Mouse (Mus musculus) G1E-ER4 (cell line): ENCODE results near the gene Mrpl33. TPM values are rescaled to one million over a fixed set of nuclear protein-coding genes. Genes with fewer than 3 reads are reported as not detected.

Experiments used
- GATA1 ChIP-seq: IDR thresholded peaks from one replicate; pipeline ENCODE4 v1.8.0; 2012; ENCODE audit warnings: low read length, inconsistent platforms
- polyA plus RNA-seq: library from polyadenylated mRNA; stranded (reverse); fragments of >175 nt; gene quantifications from 2 replicates; pipeline ENCODE4 v1.2.3, GENCODE M21; 2012

Gene Mrpl33
- polyA plus RNA-seq, 1 experiment, result 4.0 TPM

GRCm38 (mm10) chr5:31650518-31651288 is 54.0 kb downstream of the Mrpl33 start:
- TF ChIP-seq GATA1, result no peak

GRCm38 (mm10) chr5:31655688-31656190 is 59.0 kb downstream of the Mrpl33 start:
- no peak for TF ChIP-seq GATA1

DNA sequence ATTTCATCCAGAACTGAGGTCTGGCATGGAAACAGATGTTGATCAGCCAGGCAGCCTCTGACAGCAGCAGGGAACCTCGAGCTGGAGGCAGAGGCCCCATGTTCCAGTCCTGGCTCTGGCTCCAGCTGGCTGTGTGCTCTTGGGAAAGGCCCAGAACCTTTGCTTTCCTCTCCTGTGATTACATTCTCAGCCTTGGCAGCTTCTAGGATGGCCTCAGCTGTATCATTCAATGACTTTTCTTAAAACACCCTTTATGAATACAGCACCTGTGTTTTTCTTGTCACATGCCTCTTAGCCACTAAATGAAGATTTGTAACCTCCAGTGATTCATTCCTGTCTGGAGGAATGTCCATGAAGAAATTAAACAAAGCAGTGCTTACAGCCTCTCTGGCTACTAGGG is 69.4 kb downstream of the Mrpl33 start:
- no peak for TF ChIP-seq GATA1

- TF ChIP-seq GATA1, result no peak
These were observed 71.7 kb downstream of the Mrpl33 start for GRCm38 (mm10) chr5:31668325-31668968.

DNA sequence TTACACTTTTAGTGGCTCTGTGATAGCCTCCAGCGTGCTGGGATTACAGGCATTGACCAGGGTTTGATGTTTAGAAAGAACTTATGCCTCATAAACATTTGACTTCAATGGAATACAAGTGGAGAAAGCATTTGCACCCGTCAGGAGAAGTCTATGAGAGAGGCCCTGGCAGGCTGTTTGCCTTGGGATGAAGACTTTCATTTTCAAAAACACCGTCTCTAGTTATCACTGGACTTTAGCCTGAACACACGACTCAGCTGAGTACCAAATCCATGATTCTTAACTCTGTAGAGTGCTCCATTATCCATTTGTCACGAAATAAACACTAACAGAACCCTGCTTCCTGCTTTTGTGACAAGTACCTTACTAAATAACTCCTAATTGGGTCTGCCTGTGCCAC is 73.2 kb downstream of the Mrpl33 start:
- no peak for TF ChIP-seq GATA1

GRCm38 (mm10) chr5:31671137-31671536 is 74.4 kb downstream of the Mrpl33 start:
- no peak for TF ChIP-seq GATA1

- TF ChIP-seq GATA1, result no peak
These were observed 76.7 kb downstream of the Mrpl33 start for GRCm38 (mm10) chr5:31673431-31673830.

DNA sequence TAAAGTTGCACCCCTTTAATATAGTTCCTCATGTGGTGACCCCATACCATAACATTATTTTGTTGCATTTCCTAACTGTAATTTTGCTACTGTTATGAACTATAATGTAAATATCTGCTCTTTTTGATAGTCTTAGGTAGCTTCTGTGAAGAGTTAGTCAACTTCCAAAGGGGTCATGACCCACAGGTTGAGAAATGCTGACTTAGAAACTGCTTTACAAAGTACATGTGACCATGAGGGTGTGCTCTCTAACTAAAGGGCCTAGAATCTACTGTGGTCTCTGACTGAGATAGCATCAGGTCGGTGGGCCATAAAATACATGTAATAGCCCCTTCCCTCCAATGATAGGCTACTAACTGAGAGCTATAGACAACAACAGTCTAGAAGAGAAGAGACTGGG is 81.3 kb downstream of the Mrpl33 start:
- no peak for TF ChIP-seq GATA1

DNA sequence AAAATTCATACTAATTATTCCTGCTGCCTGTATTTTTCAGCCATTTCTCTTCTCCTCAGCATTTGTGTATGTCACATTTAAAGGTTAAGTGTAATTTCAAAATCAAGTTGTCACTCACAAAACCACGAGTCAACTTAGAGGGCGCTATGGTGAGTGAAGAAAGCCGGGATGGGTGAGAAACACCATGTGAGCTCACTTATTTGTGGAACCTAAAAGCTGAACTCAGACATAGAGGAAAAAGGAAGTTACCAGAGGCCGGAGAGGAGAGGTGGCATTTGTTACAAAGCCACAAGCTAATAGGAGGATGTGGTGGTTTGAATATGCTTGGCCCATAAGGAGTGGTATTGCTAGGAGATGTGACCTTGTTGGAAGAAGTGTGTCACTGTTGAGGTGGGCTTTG is 83.4 kb downstream of the Mrpl33 start:
- no peak for TF ChIP-seq GATA1

- no peak for TF ChIP-seq GATA1
These were observed 85.6 kb downstream of the Mrpl33 start for GRCm38 (mm10) chr5:31682305-31682704.

DNA sequence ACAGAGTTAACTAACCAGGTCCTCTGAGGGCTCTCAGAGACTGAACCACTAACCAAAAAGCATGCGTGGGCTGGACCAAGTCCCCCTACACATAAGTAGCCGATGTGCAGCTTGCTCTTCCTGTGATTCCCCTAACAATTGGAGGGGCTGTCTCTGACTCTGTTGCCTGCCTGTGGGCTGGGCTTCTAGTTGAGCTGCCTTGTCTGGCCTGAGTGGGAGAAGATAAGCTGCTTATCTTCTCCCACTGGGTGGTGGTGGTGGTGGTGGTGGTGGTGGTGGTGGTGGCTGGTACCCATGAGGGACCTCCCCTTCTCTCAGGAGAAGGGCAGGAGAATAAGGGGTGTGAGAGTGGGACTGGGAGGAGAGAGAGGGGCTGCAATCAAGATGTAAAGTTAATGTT is 89.3 kb downstream of the Mrpl33 start:
- peak; percentile 25 for TF ChIP-seq GATA1

DNA sequence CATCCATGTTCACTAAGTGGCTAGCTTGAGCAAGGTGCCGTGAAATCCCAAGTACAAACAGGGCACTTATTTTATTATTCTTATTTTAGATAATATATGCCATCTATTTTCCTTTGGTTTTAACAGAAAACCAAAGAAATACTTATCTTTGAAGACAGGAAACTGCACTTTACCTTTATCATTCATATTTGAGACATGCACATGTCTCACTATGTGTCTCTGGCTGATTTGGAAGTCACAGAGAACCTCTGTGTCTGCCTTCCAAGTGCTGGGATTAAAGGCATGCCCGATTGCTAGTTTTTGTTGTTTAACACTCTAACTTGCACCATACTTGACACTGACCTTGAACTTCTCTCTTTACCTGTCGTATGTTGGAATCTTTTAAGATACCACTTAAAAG is 91.2 kb downstream of the Mrpl33 start:
- TF ChIP-seq GATA1, result peak; percentile 41

GRCm38 (mm10) chr5:31693191-31693590 is 96.5 kb downstream of the Mrpl33 start:
- no peak for TF ChIP-seq GATA1

DNA sequence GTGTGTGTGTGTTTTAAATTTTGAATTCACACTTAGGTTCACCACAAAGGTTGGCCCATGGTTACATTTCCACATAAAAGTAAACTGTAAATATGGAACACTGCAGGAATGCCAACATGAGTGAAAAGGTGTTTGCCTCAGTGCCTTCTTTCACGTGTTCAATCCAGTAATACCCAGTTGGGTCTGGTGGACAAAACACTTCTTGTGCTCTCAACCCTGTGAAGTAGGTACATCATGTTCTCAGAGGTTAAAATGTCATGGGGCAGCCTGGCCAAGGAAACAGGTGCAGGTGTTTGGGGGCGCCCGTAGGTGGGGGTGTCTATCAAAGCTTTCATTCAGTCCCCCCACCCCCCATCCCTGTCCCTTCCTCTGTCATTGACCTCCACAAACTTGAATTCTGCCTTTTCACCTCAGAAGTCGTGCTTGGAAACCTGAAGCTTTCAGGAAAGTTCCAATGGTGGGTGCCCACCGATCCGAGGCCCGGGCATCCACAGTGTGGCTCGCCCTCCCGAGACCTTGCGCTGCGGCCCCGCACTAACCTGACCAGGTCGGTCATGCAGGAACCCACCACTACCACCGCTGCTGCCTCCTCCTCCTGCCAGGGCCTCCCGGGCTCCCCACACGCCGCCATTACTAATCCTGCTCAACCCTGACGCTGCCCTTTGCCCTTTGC is 100.4 kb downstream of the Mrpl33 start, which contains the start of gene Rbks:
TSS of gene Rbks (minus strand) at position 657 of the 673 bp plus-strand sequence.
- no peak for TF ChIP-seq GATA1

GRCm38 (mm10) chr5:31697644-31698296 is 101.0 kb downstream of the Mrpl33 start, which contains the start of gene Babam2:
Babam2 (plus strand) TSS chr5:31697684.
- TF ChIP-seq GATA1, result no peak
